Mouse (Mus musculus): ENCODE data around the gene Map3k7.

Gene Map3k7

DNA sequence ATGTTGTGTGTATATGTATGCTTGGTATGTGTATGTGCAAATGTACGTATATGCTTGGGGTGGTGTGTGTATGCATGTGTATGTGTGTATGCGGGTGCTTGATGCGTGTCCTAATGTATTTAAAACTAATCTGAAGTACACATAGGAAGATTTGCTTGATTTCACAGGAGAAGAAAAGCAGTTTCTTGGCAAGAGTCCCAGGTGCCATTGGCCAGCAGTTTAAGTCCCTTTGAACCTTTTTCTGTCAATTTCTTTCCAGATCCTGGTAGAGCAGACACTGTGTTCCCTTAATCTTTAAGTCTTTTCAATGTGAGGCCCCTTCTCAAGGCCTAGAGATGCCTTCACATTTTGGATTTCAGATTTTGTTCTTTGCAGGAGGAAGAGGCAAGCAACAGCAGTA lies 99.4 kb downstream of the Map3k7 start:
- no peak for DNase-seq
